Mouse (Mus musculus): ENCODE measurements around the gene Stx1b. TPM values are rescaled to one million over a fixed set of nuclear protein-coding genes. Genes with fewer than 3 reads are reported as not detected.

The Stx1b gene
- total RNA-seq, 2 experiments from 2014 or later, result 437 to 445 TPM

DNA sequence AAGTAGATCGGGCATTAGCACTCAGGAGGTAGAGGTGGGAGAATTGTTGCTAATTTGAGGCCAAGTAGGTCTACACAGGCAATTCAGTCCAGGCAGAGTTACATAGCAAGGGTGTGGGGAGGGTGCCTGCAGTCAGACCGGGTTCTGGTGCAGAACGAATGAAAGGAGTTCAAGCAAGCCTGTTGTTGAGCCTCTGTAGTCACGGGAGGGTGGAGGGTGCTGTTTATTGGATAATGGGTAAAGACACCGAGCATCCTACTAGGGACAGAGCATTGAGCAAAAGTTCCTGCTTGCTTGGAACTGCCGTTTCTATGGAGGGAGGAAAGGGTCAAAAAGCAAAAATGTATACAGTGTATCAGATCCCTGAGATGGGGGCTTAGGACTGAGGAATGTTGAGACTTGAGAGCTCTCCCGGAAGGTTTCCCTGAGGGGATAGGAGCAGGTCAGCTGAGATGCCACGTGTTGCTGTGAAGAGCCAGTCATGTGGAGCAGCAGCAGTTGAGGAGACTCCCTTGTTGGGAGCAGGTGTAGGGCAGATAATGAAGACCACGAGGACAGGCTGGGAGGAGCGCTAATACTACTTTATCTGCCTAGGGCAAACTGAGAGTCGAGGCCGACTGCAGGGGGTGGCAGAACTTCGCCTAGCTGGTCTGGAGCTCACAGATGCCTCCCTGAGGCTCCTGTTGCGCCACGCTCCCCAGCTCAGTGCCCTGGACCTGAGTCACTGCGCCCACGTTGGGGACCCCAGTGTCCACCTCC, 57.3 kb downstream of the Stx1b start:
- intact Hi-C loops (cut with DNase I), result no loop called here
- no peak for DNase-seq (ENCODE audit: low spot score in 2 of 2)

DNA sequence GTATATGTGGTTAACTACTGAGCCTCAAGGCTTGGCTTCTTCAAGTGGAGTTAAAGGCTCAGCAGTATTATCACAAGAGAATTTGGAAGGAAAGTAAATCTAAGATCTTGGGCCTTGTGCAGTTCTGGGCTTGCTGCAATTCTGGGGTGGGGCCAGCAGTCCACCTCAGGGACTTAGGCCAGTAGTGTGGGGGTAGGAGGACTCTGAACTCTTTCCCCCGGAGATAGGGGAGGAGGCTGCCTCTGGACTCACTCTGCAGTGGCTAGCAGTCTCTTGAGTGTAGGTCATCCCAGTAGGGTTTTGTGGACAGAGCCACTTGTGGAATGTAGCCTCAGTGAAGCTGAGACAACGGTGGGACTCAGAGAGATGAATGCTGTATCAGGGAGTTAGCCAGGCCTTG, 58.6 kb downstream of the Stx1b start:
- no peak for DNase-seq (ENCODE audit: low spot score in 2 of 2)
- intact Hi-C loops (cut with DNase I), result no loop called here

DNA sequence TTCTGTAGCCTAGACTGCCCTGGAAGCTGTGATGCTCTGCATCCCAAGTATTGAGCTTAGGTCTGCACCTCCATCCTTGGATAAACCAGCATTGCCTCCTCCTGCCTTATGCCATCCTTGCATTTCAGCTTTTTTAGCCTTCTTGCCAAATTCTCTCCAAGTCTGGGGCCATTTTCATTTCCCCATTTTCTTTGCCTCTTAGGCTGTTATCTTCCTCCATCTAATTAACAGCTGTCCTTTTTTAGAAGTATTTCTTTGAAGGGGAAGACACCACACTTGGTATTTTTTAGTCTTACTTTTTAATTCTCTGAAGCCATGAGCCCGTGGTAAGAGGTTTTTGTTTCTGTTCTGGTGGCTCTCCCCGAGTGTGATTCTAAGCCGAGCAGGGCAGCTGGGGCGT, 60.7 kb downstream of the Stx1b start:
- intact Hi-C loops (cut with DNase I), result no loop called here
- no peak for DNase-seq (ENCODE audit: low spot score in 2 of 2)

DNA sequence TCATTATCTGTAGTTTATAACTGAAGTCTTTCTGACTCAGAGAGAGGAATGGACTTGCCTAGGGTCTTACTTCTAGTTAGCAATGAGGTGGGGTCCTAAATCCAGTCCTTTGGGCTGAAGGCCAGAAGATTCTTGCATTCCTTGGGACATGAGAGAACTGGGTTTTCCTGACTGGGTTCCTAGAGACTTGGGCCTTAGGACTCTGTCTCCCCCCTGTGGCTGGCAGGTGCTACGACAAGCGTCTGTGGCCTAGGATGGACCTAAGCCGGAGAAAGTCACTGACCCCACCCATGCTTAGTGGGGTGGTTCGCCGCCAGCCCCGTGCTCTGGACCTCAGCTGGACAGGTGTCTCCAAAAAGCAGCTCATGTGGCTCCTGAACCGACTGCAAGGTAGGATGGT, 63.3 kb downstream of the Stx1b start:
- DNase-seq (ENCODE audit: low spot score in 2 of 2), result peak; percentile 47 to 63
- intact Hi-C loops (cut with DNase I), result no loop called here

DNA sequence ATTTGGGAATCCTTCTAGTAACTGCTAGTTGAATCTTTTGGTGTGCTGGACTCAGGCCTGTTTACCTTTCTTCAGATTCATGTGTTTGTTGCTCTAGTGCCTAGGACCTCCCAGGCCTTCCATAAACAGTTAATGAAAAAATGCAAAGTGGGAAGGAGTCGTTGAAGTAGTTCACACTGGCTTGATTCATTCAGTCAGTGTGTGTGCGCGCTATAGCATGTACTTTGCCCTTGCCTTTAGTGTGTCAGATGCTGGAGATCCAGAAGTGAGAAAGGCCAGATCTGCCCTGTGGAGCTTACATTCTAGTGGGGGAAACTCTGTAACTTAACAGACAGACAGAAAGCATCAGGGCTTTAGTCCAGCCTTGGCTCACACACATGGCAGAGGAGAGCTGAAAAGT, 63.9 kb downstream of the Stx1b start:
- no peak for DNase-seq (ENCODE audit: low spot score in 2 of 2)
- intact Hi-C loops (cut with DNase I), result no loop called here

DNA sequence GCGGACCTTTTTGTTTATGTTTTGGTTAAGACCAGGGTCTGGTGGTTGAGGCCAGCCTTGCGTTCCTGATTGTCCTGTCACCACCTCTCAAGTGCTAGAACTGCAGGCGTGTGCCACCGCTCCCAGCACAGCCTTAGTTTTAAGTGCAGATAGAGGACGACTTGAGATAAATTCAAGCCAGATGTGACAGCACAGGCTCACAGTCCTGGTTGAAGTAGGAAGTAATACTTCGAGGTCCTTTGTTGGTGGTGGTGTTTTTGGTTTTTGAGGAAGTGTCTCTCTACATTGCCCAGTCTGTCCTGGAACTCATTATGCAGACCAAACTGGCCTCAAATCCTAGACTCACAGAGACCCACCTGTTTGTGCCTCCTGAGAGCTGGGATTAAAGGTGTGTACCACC, 64.6 kb downstream of the Stx1b start:
- no peak for DNase-seq (ENCODE audit: low spot score in 2 of 2)
- intact Hi-C loops (cut with DNase I), result no loop called here

Other genes with a start within 250 kb of the Stx1b start
- gene Ccdc189, start 236.0 kb downstream of the Stx1b start, total RNA-seq (2021), result 1 to 10 TPM; 6.8 to 7.7 TPM
- gene Rnf40, start 235.8 kb downstream of the Stx1b start, total RNA-seq (2021), result 10 to 100 TPM; 69.4 to 71.4 TPM
- 10 to 100 TPM; 22.2 to 24.8 TPM for gene Zfp629, start 208.8 kb downstream of the Stx1b start, total RNA-seq (2021)
- gene Bcl7c, start 115.6 kb downstream of the Stx1b start, total RNA-seq (2021), result 10 to 100 TPM; 37.6 to 43.0 TPM
- gene Ctf1, start 111.8 kb downstream of the Stx1b start, total RNA-seq (2021), result 1 to 10 TPM; 2.6 to 3.4 TPM
- not detected for gene Ctf2, start 92.4 kb downstream of the Stx1b start, total RNA-seq (2021)
- gene Fbxl19, start 80.0 kb downstream of the Stx1b start, total RNA-seq (2021), result 10 to 100 TPM; 81.3 to 88.2 TPM
- gene Orai3, start 54.7 kb downstream of the Stx1b start, total RNA-seq (2021), result 10 to 100 TPM; 23.1 to 23.7 TPM
- 10 to 100 TPM; 42.3 to 43.4 TPM for gene Setd1a, start 47.9 kb downstream of the Stx1b start, total RNA-seq (2021)
- gene Gm49388, start 38.9 kb downstream of the Stx1b start, total RNA-seq (2021), result 1 to 10 TPM; 3.5 to 4.5 TPM
- 1 to 10 TPM; 3.6 to 6.8 TPM for gene Hsd3b7, start 23.9 kb downstream of the Stx1b start, total RNA-seq (2021)
- gene Stx4a, start 255 bp downstream of the Stx1b start, total RNA-seq (2021), result 10 to 100 TPM; 70.5 to 76.0 TPM
- 10 to 100 TPM; 28.1 to 30.4 TPM for gene Zfp646, start 51.7 kb upstream of the Stx1b start, total RNA-seq (2021)
- gene Zfp668, start 52.3 kb upstream of the Stx1b start, total RNA-seq (2021), result 10 to 100 TPM; 20.6 to 20.7 TPM
- gene Prss53, start 66.4 kb upstream of the Stx1b start, total RNA-seq (2021), result 1 to 10 TPM; 1.7 to 1.9 TPM
- not detected for gene Gm21974, start 70.9 kb upstream of the Stx1b start, total RNA-seq (2021)
- 10 to 100 TPM; 22.9 to 26.0 TPM for gene Vkorc1, start 71.1 kb upstream of the Stx1b start, total RNA-seq (2021)
- gene Bckdk, start 79.5 kb upstream of the Stx1b start, total RNA-seq (2021), result 10 to 100 TPM; 33.7 to 37.6 TPM
- 10 to 100 TPM; 28.6 to 28.7 TPM for gene Kat8, start 88.0 kb upstream of the Stx1b start, total RNA-seq (2021)
- gene Prss8, start 105.6 kb upstream of the Stx1b start, total RNA-seq (2021), result under 1 TPM in 1 of 2 experiments, not detected in 1; 0.64 TPM
- gene Prss36, start 122.2 kb upstream of the Stx1b start, total RNA-seq (2021), result 1 to 10 TPM; 8.0 to 9.3 TPM
- gene Fus, start 142.9 kb upstream of the Stx1b start, total RNA-seq (2021), result 100 to 1,000 TPM; 270 to 316 TPM
- gene Pycard, start 169.3 kb upstream of the Stx1b start, total RNA-seq (2021), result 1 to 10 TPM; 2.3 to 4.0 TPM
- gene Trim72, start 179.4 kb upstream of the Stx1b start, total RNA-seq (2021), result 1 to 10 TPM; 1.1 to 1.5 TPM
- 10 to 100 TPM; 10.8 to 11.2 TPM for gene Itgam, start 238.1 kb upstream of the Stx1b start, total RNA-seq (2021)
- gene Gm49368, start 238.1 kb upstream of the Stx1b start, total RNA-seq (2021), result not detected

Data from left cerebral cortex, postnatal 25 days (tissue).